Mouse (Mus musculus) liver, embryonic 11.5 days (tissue): ENCODE data around the gene 5330417C22Rik. TPM values are rescaled to one million over a fixed set of nuclear protein-coding genes. Genes with fewer than 3 reads are reported as not detected.
"Not testable (repeated sequence)": the region's sequence is repeated elsewhere in the genome, so short reads cannot be mapped to it uniquely, and the experiment has no call there.

Source experiments
- ATAC-seq: fragments of 200-750 bp; cut with Nextera tagmentation; replicated peaks from 2 replicates; pipeline ENCODE4 v1.8.0; 2017; ENCODE audit warnings: moderate number of reproducible peaks, mild to moderate bottlenecking, moderate TSS enrichment, moderate library complexity; ENCODE audit not compliant: low FRiP score
- DNase-seq: peaks from one replicate; pipeline ENCODE4 v3.0.0-alpha.2; 2017; ENCODE audit warnings: low spot score
- H3K27ac ChIP-seq: fragments of 300-500 bp; sonication (generic); 2 replicates; pipeline ENCODE4 v1.5.1; 2014; ENCODE audit warnings: mild to moderate bottlenecking, low read depth, low read length, control low read depth
- H3K27me3 ChIP-seq: fragments of 300-500 bp; sonication (generic); replicated peaks from 2 replicates; pipeline ENCODE4 v1.6.1; 2014; ENCODE audit warnings: low read length, mixed read lengths; ENCODE audit not compliant: control insufficient read depth, insufficient read depth
- H3K36me3 ChIP-seq: fragments of 300-500 bp; sonication (generic); 2 replicates; pipeline ENCODE4 v1.6.1; 2014; ENCODE audit warnings: mild to moderate bottlenecking, low read length, moderate library complexity, mixed read lengths; ENCODE audit not compliant: control insufficient read depth, insufficient read depth
- H3K4me1 ChIP-seq: fragments of 300-500 bp; sonication (generic); replicated peaks from 2 replicates; pipeline ENCODE4 v1.6.1; 2014; ENCODE audit warnings: low read length, mixed read lengths; ENCODE audit not compliant: control insufficient read depth, insufficient read depth
- H3K4me2 ChIP-seq: fragments of 300-500 bp; sonication (generic); 2 replicates; pipeline ENCODE4 v1.6.1; 2014; ENCODE audit warnings: mild to moderate bottlenecking, control low read depth, moderate library complexity
- H3K4me3 ChIP-seq: fragments of 300-500 bp; sonication (generic); 2 replicates; pipeline ENCODE4 v1.5.1; 2014; ENCODE audit warnings: low read depth, low read length, control low read depth
- H3K9ac ChIP-seq: fragments of 300-500 bp; sonication (generic); 2 replicates; pipeline ENCODE4 v1.6.1; 2014; ENCODE audit warnings: low read depth, low read length, control low read depth
- H3K9me3 ChIP-seq: fragments of 300-500 bp; sonication (generic); 2 replicates; pipeline ENCODE4 v1.6.1; 2016; ENCODE audit warnings: low read length, inconsistent platforms, mixed read lengths; ENCODE audit not compliant: control insufficient read depth
- WGBS: fragments of 180-500 bp; shearing (Covaris S2); extraction: QIAGEN DNeasy Blood & Tissue Kit; methylation state at CpG from one replicate; pipeline ENCODE4 v1.1.7; 2014; 5-methylcytosine and 5-hydroxymethylcytosine counted together
- polyA plus RNA-seq: library from polyadenylated mRNA; unstranded; fragments of >200 nt; fragmentation: Nextera tagmentation; extraction: Ambion mirVana; gene quantifications from 2 replicates; pipeline ENCODE4 v1.2.1, GENCODE M21; 2014

5330417C22Rik gene
- 0.10 and 0.23 TPM in 2 replicates for polyA plus RNA-seq

DNA sequence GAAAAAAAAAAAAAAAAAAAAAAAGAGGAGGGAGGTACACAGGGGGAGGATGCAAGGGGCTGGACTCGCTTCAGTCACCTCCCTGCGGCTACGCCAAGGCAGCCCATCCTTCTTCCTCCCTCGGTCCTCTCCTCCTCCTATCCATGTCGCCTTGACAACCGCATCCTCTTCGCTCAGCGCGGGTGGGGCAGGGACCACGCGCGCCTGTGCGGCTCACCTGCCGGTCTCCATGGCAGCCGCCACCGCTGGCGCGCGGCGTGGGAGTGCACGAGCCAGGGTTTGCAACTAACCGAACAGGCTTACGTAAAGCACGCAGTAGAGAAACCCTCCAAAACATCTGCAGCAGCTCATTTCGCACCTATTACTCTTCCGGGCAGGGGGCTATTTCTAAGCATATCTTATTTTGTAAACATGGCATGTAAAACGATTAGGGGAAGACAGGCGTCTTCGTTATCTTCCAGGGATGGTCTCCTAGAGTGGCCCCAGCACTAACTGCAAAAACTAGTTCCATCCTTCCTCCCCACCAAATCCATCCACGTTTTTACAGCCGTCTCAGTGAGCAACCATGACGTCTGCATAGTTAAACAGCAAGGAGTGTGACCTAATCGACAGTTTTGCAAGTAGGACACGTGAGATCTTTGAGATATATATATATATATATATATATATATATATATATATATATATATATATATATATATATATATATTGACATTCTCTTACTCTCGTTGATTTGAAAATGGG, at the start of gene 5330417C22Rik:
5330417C22Rik (minus strand) TSS at position 20 of the 744 bp plus-strand sequence.
- no peaks in the 10 kb centered on the region for H3K36me3 ChIP-seq
- H3K4me1 ChIP-seq: peaks cover 8% of the 10 kb centered on the region
- DNase-seq (peak; percentile 44), ATAC-seq (no peak; the same call in 1 of the 2 replicates)
- peaks cover 23% of the 10 kb centered on the region for H3K27me3 ChIP-seq
- no peaks in the 10 kb centered on the region for H3K9me3 ChIP-seq
- peak within 1 kb of the TSS; percentile 39 for H3K4me3 ChIP-seq
- H3K4me2 ChIP-seq: peak within 1 kb of the TSS; percentile 66
- H3K27ac ChIP-seq: no peak within 1 kb of the TSS
- 4% methylated on average over 35 of the region's 35 CpGs for WGBS
- no peak within 1 kb of the TSS for H3K9ac ChIP-seq

- no peaks in the 10 kb centered on the region for H3K36me3 ChIP-seq
- ATAC-seq (no peak), DNase-seq (no peak)
- H3K9ac ChIP-seq: no peak overlapping the region
- H3K4me2 ChIP-seq: no peak overlapping the region
- WGBS: 77% methylated on average over 4 of the region's 4 CpGs
- no peaks in the 10 kb centered on the region for H3K27me3 ChIP-seq
- H3K4me1 ChIP-seq: no peaks in the 10 kb centered on the region
- no peak overlapping the region for H3K27ac ChIP-seq
- no peaks in the 10 kb centered on the region for H3K9me3 ChIP-seq
- no peak overlapping the region for H3K4me3 ChIP-seq
These were observed 48.2 kb upstream of the 5330417C22Rik start for GRCm38 (mm10) chr3:108584580-108584979.

GRCm38 (mm10) chr3:108574018-108574417, 37.7 kb upstream of the 5330417C22Rik start:
- H3K4me3 ChIP-seq: no peak overlapping the region
- WGBS: 68% methylated on average over 5 of the region's 5 CpGs
- ATAC-seq (no peak), DNase-seq (no peak)
- H3K27ac ChIP-seq: no peak overlapping the region
- H3K9me3 ChIP-seq: no peaks in the 10 kb centered on the region
- H3K9ac ChIP-seq: no peak overlapping the region
- no peaks in the 10 kb centered on the region for H3K27me3 ChIP-seq
- no peak overlapping the region for H3K4me2 ChIP-seq
- H3K36me3 ChIP-seq: 0 out of 2 replicates have a peak, but pooled peaks cover 2% of the 10 kb centered on the region
- H3K4me1 ChIP-seq: peaks cover 5% of the 10 kb centered on the region

GRCm38 (mm10) chr3:108572309-108573010, 36.1 kb upstream of the 5330417C22Rik start:
- ATAC-seq: no peak

GRCm38 (mm10) chr3:108571443-108572294, 35.3 kb upstream of the 5330417C22Rik start, which contains the start of gene Taf13:
Taf13 (plus strand) TSS chr3:108571698.
- H3K4me3 ChIP-seq: peak within 1 kb of the TSS; percentile 80
- no peaks in the 10 kb centered on the region for H3K36me3 ChIP-seq
- H3K27me3 ChIP-seq: 0 out of 2 replicates have a peak, but pooled peaks cover 2% of the 10 kb centered on the region
- peak within 1 kb of the TSS; percentile 92 for H3K4me2 ChIP-seq
- no peaks in the 10 kb centered on the region for H3K9me3 ChIP-seq
- H3K9ac ChIP-seq: peak within 1 kb of the TSS; percentile 86
- ATAC-seq: peak; percentile 98
- peak; percentile 92 for DNase-seq
- peaks cover 5% of the 10 kb centered on the region for H3K4me1 ChIP-seq
- 2% methylated on average over 42 of the region's 42 CpGs for WGBS
- 0 out of 2 replicates have a peak within 1 kb of the TSS, but pooled peaks have one; percentile 27 for H3K27ac ChIP-seq

More at GRCm38 (mm10) chr3:108572309-108573010, 36.1 kb upstream of the 5330417C22Rik start:
- peak overlapping the region; percentile 86 for H3K9ac ChIP-seq
- H3K9me3 ChIP-seq: no peaks in the 10 kb centered on the region
- DNase-seq: no peak
- no peak overlapping the region for H3K27ac ChIP-seq
- H3K36me3 ChIP-seq: no peaks in the 10 kb centered on the region
- 42% methylated on average over 18 of the region's 18 CpGs for WGBS
- H3K27me3 ChIP-seq: 0 out of 2 replicates have a peak, but pooled peaks cover 2% of the 10 kb centered on the region
- peak overlapping the region; percentile 92 for H3K4me2 ChIP-seq
- H3K4me1 ChIP-seq: peaks cover 5% of the 10 kb centered on the region
- peak overlapping the region; percentile 80 for H3K4me3 ChIP-seq

DNA sequence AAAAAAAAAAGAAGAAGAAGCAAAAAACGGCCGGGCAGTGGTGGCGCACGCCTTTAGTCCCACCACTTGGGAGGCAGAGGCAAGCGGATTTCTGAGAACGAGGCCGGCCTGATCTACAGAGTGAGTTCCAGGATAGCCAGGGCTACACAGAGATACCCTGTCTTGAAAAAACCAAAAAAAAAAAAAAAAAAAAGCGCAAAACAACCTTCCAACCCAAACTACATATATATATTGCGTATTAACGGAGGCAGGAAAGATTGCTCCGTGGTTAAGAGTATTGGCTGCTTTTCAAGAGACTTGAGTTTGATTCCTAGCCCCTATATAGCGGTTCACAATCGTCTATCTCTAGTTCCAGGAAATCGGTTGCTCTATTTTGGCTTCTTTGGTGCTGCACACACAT, 34.5 kb upstream of the 5330417C22Rik start:
- H3K9ac ChIP-seq: no peak overlapping the region
- no peaks in the 10 kb centered on the region for H3K9me3 ChIP-seq
- H3K4me2 ChIP-seq: peak overlapping the region; percentile 92
- ATAC-seq (no peak), DNase-seq (no peak)
- H3K4me3 ChIP-seq: peak overlapping the region; percentile 80
- H3K27me3 ChIP-seq: 0 out of 2 replicates have a peak, but pooled peaks cover 2% of the 10 kb centered on the region
- peaks cover 5% of the 10 kb centered on the region for H3K4me1 ChIP-seq
- no peaks in the 10 kb centered on the region for H3K36me3 ChIP-seq
- H3K27ac ChIP-seq: no peak overlapping the region
- WGBS: 83% methylated on average over 14 of the region's 14 CpGs

DNA sequence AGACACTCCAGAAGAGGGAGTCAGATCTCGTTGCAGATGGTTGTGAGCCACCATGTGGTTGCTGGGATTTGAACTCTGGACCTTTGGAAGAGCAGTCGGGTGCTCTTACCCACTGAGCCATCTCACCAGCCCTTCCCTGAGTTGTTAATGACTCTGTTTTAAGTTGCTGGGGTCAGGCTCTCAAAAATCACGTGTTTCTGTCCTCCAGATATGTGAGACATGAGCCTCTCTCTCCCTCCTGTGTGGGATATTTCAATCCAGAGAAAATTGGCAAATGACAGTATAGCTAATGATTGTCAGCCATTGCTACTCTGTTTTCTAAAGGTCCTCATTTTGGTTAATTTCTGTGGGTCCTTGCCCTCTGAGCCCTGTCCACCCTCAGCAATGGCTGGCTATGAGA, 33.3 kb upstream of the 5330417C22Rik start:
- H3K4me3 ChIP-seq, DNase-seq, ATAC-seq, H3K36me3 ChIP-seq, H3K4me1 ChIP-seq, H3K9ac ChIP-seq, H3K27me3 ChIP-seq, H3K4me2 ChIP-seq, H3K27ac ChIP-seq, H3K9me3 ChIP-seq: not testable (repeated sequence)
- WGBS: 48% methylated on average over 2 of the region's 3 CpGs
